Mouse (Mus musculus) kidney, postnatal 10 days (tissue): ENCODE measurements around the gene Atp11a.
A peak's percentile ranks its signal among the peaks of the same experiment; 100 is the strongest.

Experiments used
- DNase-seq: peaks from one replicate; pipeline ENCODE4 v3.0.0; 2021; ENCODE audit warnings: mixed read lengths

Atp11a gene

DNA sequence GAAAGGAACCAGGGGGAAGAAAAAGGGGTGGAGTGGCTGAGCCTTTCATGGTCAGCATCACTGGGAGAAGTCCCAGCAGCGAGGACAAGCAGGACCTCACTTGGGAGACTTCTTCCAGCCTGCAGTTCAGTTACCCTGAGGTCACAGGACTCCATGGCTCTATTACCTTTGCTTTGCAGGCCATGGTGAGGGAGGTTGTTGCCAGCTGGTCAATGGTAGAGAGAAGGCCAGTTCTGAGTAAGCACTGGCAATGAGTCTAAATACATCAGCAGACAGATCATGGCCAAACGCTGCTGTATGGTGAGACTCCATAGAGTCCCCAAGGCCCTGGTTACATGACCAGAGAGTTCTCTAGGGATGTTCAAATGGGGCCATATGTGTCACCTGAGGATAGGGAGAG, 15.5 kb downstream of the Atp11a start:
- DNase-seq: no peak

DNA sequence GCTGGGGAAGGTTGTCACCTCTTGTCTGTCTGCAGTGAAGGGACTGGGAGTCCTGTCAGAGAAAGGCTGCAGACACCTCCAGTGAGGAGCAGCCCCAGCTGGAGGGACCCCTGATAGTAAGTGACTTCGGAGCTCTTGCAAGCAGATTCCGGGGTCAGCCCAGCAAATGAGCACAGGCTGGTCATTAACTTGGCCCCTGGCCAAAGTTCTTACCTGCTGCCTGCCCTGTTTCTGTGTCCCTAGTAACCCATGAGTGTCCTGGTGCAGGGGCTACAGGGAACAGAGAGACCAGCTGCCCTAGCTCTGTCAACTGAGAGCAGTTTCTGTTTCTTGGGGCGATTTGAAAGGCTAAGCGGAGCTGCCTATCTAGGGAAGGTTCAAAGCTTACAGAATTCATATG, 17.1 kb downstream of the Atp11a start:
- DNase-seq: peak; percentile 57

DNA sequence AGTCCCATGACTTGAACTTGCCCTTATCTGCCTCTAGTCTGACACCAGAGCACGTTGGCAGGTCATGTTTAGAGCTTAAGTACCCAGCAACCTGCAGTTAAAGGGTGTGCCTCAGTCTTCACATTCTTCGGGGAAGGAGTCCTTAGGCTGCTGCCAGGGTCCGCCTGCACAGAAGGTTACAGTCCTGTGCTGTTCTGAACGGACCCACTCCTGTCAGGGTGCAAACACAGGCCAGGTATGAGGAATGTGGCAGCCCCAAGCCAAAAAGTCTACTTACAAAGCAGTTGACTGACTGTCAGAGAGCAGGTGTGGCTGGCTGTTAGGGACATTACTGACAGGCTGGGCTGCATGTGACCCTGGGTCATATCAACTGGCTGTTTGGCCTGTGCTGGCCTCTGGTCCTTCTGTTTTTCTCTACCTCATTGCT, 18.1 kb downstream of the Atp11a start:
- DNase-seq: no peak

DNA sequence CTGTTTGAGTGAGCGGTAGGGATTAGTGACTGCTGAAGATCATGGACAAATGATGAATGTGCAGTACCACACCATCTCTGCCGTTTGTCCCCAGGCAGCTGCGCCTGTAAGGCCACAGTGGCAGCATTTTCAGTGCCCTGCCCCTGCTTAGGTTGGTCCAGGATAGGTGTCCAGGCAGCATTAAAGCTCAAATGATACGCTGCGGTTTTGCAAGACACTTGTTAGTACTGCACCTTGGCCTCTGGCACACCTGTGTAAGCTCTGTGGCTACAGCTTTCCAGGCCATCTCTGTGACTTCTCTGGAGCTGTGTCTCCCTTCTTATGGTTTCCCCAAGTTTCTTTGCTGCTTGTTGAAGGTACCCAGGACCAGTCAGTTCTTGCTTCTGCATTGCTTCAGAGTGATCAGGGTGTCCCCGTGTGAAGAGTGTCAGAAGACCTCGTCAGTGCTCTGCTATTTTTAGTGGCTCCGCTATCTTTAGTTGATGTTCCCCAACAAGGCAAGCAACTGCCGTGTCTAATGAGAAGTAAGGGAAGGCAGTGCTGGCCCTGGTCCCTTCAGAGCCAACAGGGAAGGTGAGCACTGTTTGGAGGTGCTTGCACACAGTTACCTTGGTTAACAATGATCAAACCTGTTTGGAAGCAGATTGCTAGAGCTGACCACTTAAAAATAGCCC, 18.6 kb downstream of the Atp11a start:
- DNase-seq: no peak

GRCm38 (mm10) chr8:12776166-12776565, 19.4 kb downstream of the Atp11a start:
- DNase-seq: no peak

- no peak for DNase-seq
These were observed 20.4 kb downstream of the Atp11a start for GRCm38 (mm10) chr8:12777171-12777570.

GRCm38 (mm10) chr8:12779541-12779940, 22.7 kb downstream of the Atp11a start:
- no peak for DNase-seq

DNA sequence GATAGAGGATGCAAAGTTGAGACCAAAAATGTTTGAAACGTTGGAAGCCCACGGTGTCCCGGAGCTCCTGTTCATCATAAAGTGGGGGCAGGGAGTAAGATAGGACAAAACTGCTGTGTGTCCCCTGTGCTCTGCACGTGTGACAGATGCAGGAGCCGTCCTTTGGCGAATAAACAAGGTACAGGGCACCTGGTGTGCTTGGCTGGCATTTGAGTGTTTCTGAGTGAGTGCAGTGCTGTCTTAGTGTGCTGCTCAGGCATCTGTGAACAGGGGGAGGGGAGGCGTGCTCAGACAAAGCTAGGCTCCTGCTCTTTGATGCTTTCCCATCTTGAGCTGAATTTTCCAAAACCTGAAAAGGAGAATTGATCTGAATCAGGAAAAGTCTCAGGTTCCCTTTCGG, 28.7 kb downstream of the Atp11a start:
- DNase-seq: no peak

GRCm38 (mm10) chr8:12786261-12786957, 29.6 kb downstream of the Atp11a start:
- no peak for DNase-seq

- DNase-seq: no peak
These were observed 30.1 kb downstream of the Atp11a start for GRCm38 (mm10) chr8:12786958-12787301.

GRCm38 (mm10) chr8:12787427-12787826, 30.6 kb downstream of the Atp11a start:
- DNase-seq: no peak

GRCm38 (mm10) chr8:12788695-12789094, 31.9 kb downstream of the Atp11a start:
- DNase-seq: peak; percentile 61

GRCm38 (mm10) chr8:12795011-12795671, 38.3 kb downstream of the Atp11a start:
- DNase-seq: no peak

GRCm38 (mm10) chr8:12799099-12799498, 42.3 kb downstream of the Atp11a start:
- DNase-seq: no peak

- no peak for DNase-seq
These were observed 43.0 kb downstream of the Atp11a start for GRCm38 (mm10) chr8:12799832-12800231.

DNA sequence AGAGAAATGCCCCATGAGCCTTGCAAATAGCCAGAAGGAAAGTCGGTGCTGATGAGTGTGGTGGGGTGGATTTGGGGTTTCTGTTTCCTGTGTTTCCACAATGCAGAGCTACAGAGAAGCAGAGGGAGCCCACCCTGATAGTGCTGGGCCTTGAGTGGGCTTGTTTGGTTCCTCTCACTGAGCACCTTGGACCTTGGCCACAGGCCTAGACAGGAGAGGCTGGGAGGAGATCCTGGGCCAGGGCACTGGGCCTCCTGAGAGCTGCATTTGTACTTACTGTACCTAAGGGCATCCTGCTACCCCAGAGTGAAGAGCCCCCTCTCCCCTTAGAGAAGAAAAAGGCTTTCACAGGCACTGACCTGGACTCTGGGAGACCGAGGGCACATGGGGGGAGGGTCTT, 43.4 kb downstream of the Atp11a start:
- peak; percentile 49 for DNase-seq

DNA sequence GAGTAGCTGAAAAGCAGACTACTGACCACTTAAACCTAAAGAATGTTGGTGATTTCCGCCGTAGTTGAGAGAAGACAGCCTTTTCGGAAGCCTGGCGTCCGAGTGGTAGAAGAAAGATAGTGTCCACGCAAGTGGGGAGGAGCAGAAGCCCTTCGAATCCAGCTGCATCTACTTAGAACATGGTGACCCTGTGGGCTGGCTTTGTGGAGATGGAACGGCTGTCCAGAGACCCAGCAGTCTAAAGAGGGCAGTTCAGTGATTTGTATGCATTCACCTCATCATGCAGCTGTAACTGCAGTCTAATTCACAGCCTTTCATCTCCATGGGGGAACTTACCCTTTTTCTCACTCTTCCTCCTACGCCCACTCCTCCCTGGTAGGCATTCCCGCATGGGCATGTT, 44.8 kb downstream of the Atp11a start:
- DNase-seq: peak; percentile 42

DNA sequence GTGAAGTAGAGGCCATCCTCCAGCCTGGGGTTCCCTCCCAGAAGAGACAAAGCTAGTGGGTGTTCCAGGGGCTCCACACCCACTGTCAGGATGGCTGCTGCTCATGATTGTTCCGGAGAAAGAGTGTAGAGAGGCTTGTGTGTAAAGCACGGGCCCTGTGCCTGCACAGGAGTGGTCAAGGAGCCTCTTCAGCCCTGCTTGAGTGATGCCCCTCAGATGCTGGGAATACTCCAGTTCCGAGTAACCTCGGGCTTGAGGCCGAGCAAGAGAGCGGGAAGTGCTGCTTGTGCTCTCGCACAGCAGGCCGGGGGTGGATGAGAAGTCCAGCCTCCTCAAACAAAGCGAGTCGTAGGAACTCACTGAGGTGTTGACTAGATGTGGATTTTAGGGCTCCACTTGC, 46.3 kb downstream of the Atp11a start:
- no peak for DNase-seq

DNA sequence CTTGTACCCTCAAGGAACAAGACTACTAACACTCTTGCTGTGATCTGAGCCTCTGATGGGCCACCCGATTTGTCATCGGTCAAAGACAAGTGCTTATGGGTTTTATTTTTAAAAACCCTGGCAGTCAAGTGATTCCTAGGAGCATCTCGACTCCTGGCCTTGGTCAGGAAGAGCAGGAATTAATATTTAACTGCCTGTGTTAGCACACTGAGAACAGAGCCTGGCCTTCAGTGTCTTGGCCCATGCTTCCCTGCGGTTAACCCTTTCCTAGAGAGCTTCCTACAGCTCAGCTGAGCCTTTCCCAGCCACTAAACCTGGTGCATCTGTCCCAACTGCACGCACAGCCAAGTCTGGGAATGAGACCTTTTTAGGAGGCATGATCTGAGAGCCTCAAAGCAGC, 48.1 kb downstream of the Atp11a start:
- no peak for DNase-seq

- no peak for DNase-seq
These were observed 48.8 kb downstream of the Atp11a start for GRCm38 (mm10) chr8:12805569-12805968.

GRCm38 (mm10) chr8:12808018-12808417, 51.2 kb downstream of the Atp11a start:
- DNase-seq: no peak

DNA sequence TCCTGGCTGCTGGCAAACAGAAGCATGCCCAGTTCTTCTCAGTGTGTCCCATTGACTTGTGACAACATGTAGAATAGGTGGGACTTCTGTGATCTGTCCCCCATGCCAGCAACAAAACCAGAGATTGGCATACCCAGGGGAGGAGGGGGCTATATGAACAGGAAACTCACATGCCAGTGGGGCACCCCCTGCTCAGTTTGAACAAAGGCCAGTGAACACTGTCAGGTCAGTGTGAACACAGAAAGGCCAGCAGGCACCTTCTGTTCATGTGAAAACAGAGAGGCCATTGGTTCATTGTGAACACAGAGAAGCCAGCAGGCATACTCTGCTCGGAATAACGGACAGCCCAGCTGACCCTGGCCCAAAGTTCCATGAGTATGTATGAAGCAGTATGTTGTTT, 52.7 kb downstream of the Atp11a start:
- no peak for DNase-seq

GRCm38 (mm10) chr8:12811231-12811630, 54.4 kb downstream of the Atp11a start:
- no peak for DNase-seq

- DNase-seq: no peak
These were observed 59.6 kb downstream of the Atp11a start for GRCm38 (mm10) chr8:12816412-12816811.
